Mouse (Mus musculus): ENCODE results near the gene Gm45837. TPM values are rescaled to one million over a fixed set of nuclear protein-coding genes. Genes with fewer than 3 reads are reported as not detected.

Gm45837 gene
- polyA plus RNA-seq, 1 experiment, result not detected

GRCm38 (mm10) chr7:101523205-101523604 is 112.5 kb downstream of the Gm45837 start:
- Histone ChIP-seq H3K4me1 (ENCODE audit: control insufficient read depth, insufficient read depth, low read length) (no peaks in the 10 kb centered on the region), H3K36me3 (ENCODE audit: control insufficient read depth, insufficient read depth, low read length) (no peaks in the 10 kb centered on the region), H3K27me3 (replicated peaks; ENCODE audit: control insufficient read depth, insufficient read depth, low read length) (no peaks in the 10 kb centered on the region), H3K27ac (ENCODE audit: insufficient read depth, low read depth, low read length) (no peak overlapping the region), H3K4me3 (ENCODE audit: insufficient read depth, low read depth, low read length) (no peak overlapping the region)
- WGBS, result 76% methylated on average over 2 of the region's 2 CpGs
- TF ChIP-seq CTCF (conservative IDR thresholded peaks at IDR 0.05; ENCODE audit: insufficient read depth, insufficient read length, low read depth, low read length) (no peak), POLR2A (IDR thresholded peaks at IDR 0.05; ENCODE audit: low read depth, low read length) (no peak)
- no peak for DNase-seq

- no peaks in the 10 kb centered on the region for H3K27me3 ChIP-seq (replicated peaks; ENCODE audit: control insufficient read depth, insufficient read depth, low read length)
- no peaks in the 10 kb centered on the region for H3K4me1 ChIP-seq (ENCODE audit: control insufficient read depth, insufficient read depth, low read length)
- DNase-seq, result no peak
- WGBS, result 53% methylated on average over 7 of the region's 7 CpGs
- no peak overlapping the region for H3K27ac ChIP-seq (ENCODE audit: insufficient read depth, low read depth, low read length)
- no peaks in the 10 kb centered on the region for H3K36me3 ChIP-seq (ENCODE audit: control insufficient read depth, insufficient read depth, low read length)
- TF ChIP-seq CTCF (conservative IDR thresholded peaks at IDR 0.05; ENCODE audit: insufficient read depth, insufficient read length, low read depth, low read length), result no peak
- TF ChIP-seq POLR2A (IDR thresholded peaks at IDR 0.05; ENCODE audit: low read depth, low read length), result no peak
- no peak overlapping the region for H3K4me3 ChIP-seq (ENCODE audit: insufficient read depth, low read depth, low read length)
Measured at GRCm38 (mm10) chr7:101526484-101526883, 115.8 kb downstream of the Gm45837 start.

GRCm38 (mm10) chr7:101534428-101534827 is 123.7 kb downstream of the Gm45837 start:
- Histone ChIP-seq H3K4me3 (ENCODE audit: insufficient read depth, low read depth, low read length) (no peak overlapping the region), H3K36me3 (ENCODE audit: control insufficient read depth, insufficient read depth, low read length) (no peaks in the 10 kb centered on the region), H3K27ac (ENCODE audit: insufficient read depth, low read depth, low read length) (no peak overlapping the region), H3K4me1 (ENCODE audit: control insufficient read depth, insufficient read depth, low read length) (no peaks in the 10 kb centered on the region), H3K27me3 (replicated peaks; ENCODE audit: control insufficient read depth, insufficient read depth, low read length) (no peaks in the 10 kb centered on the region)
- 22% methylated on average over 5 of the region's 5 CpGs for whole genome bisulfite sequencing
- TF ChIP-seq CTCF (conservative IDR thresholded peaks at IDR 0.05; ENCODE audit: insufficient read depth, insufficient read length, low read depth, low read length) (no peak), POLR2A (IDR thresholded peaks at IDR 0.05; ENCODE audit: low read depth, low read length) (no peak)
- no peak for DNase-seq

- H3K27me3 ChIP-seq (replicated peaks; ENCODE audit: control insufficient read depth, insufficient read depth, low read length), result no peaks in the 10 kb centered on the region
- no peak overlapping the region for H3K4me3 ChIP-seq (ENCODE audit: insufficient read depth, low read depth, low read length)
- no peaks in the 10 kb centered on the region for H3K36me3 ChIP-seq (ENCODE audit: control insufficient read depth, insufficient read depth, low read length)
- 69% methylated on average over 10 of the region's 10 CpGs for WGBS
- H3K4me1 ChIP-seq (ENCODE audit: control insufficient read depth, insufficient read depth, low read length), result no peaks in the 10 kb centered on the region
- no peak overlapping the region for H3K27ac ChIP-seq (ENCODE audit: insufficient read depth, low read depth, low read length)
- TF ChIP-seq POLR2A (IDR thresholded peaks at IDR 0.05; ENCODE audit: low read depth, low read length) (no peak), CTCF (conservative IDR thresholded peaks at IDR 0.05; ENCODE audit: insufficient read depth, insufficient read length, low read depth, low read length) (no peak)
- no peak for DNase-seq
Measured at GRCm38 (mm10) chr7:101535102-101535501, 124.4 kb downstream of the Gm45837 start.

GRCm38 (mm10) chr7:101535517-101535916 is 124.8 kb downstream of the Gm45837 start:
- Histone ChIP-seq H3K36me3 (ENCODE audit: control insufficient read depth, insufficient read depth, low read length) (no peaks in the 10 kb centered on the region), H3K27ac (ENCODE audit: insufficient read depth, low read depth, low read length) (no peak overlapping the region), H3K4me3 (ENCODE audit: insufficient read depth, low read depth, low read length) (no peak overlapping the region), H3K27me3 (replicated peaks; ENCODE audit: control insufficient read depth, insufficient read depth, low read length) (no peaks in the 10 kb centered on the region), H3K4me1 (ENCODE audit: control insufficient read depth, insufficient read depth, low read length) (no peaks in the 10 kb centered on the region)
- TF ChIP-seq CTCF (conservative IDR thresholded peaks at IDR 0.05; ENCODE audit: insufficient read depth, insufficient read length, low read depth, low read length) (no peak), POLR2A (IDR thresholded peaks at IDR 0.05; ENCODE audit: low read depth, low read length) (no peak)
- no peak for DNase-seq
- WGBS, result 82% methylated on average over 5 of the region's 5 CpGs

- no peak for DNase-seq
- no peak for TF ChIP-seq POLR2A (IDR thresholded peaks at IDR 0.05; ENCODE audit: low read depth, low read length)
- TF ChIP-seq CTCF (conservative IDR thresholded peaks at IDR 0.05; ENCODE audit: insufficient read depth, insufficient read length, low read depth, low read length), result no peak
- Histone ChIP-seq H3K36me3 (ENCODE audit: control insufficient read depth, insufficient read depth, low read length) (no peaks in the 10 kb centered on the region), H3K27me3 (replicated peaks; ENCODE audit: control insufficient read depth, insufficient read depth, low read length) (no peaks in the 10 kb centered on the region), H3K4me1 (ENCODE audit: control insufficient read depth, insufficient read depth, low read length) (no peaks in the 10 kb centered on the region), H3K4me3 (ENCODE audit: insufficient read depth, low read depth, low read length) (no peak overlapping the region), H3K27ac (ENCODE audit: insufficient read depth, low read depth, low read length) (no peak overlapping the region)
- 46% methylated on average over 8 of the region's 8 CpGs for WGBS
Measured at GRCm38 (mm10) chr7:101537541-101537940, 126.9 kb downstream of the Gm45837 start.

- H3K36me3 ChIP-seq (ENCODE audit: control insufficient read depth, insufficient read depth, low read length), result no peaks in the 10 kb centered on the region
- no peak overlapping the region for H3K27ac ChIP-seq (ENCODE audit: insufficient read depth, low read depth, low read length)
- no peaks in the 10 kb centered on the region for H3K4me1 ChIP-seq (ENCODE audit: control insufficient read depth, insufficient read depth, low read length)
- H3K27me3 ChIP-seq (replicated peaks; ENCODE audit: control insufficient read depth, insufficient read depth, low read length), result no peaks in the 10 kb centered on the region
- 23% methylated on average over 14 of the region's 14 CpGs for WGBS
- TF ChIP-seq CTCF (conservative IDR thresholded peaks at IDR 0.05; ENCODE audit: insufficient read depth, insufficient read length, low read depth, low read length), result peak; percentile 26; the same call in 1 of the 2 replicates
- TF ChIP-seq POLR2A (IDR thresholded peaks at IDR 0.05; ENCODE audit: low read depth, low read length), result no peak
- DNase-seq, result peak; percentile 28
- H3K4me3 ChIP-seq (ENCODE audit: insufficient read depth, low read depth, low read length), result no peak overlapping the region
Measured at GRCm38 (mm10) chr7:101538141-101538933, 127.7 kb downstream of the Gm45837 start.

All from kidney, adult 2 months (tissue).